Mouse (Mus musculus): ENCODE results near the gene Cmip. TPM values are rescaled to one million over a fixed set of nuclear protein-coding genes. Genes with fewer than 3 reads are reported as not detected.
A peak's percentile ranks its signal among the peaks of the same experiment; 100 is the strongest.

Gene Cmip
- polyA plus RNA-seq, 1 experiment from 2014 or later, result 10.5 TPM

DNA sequence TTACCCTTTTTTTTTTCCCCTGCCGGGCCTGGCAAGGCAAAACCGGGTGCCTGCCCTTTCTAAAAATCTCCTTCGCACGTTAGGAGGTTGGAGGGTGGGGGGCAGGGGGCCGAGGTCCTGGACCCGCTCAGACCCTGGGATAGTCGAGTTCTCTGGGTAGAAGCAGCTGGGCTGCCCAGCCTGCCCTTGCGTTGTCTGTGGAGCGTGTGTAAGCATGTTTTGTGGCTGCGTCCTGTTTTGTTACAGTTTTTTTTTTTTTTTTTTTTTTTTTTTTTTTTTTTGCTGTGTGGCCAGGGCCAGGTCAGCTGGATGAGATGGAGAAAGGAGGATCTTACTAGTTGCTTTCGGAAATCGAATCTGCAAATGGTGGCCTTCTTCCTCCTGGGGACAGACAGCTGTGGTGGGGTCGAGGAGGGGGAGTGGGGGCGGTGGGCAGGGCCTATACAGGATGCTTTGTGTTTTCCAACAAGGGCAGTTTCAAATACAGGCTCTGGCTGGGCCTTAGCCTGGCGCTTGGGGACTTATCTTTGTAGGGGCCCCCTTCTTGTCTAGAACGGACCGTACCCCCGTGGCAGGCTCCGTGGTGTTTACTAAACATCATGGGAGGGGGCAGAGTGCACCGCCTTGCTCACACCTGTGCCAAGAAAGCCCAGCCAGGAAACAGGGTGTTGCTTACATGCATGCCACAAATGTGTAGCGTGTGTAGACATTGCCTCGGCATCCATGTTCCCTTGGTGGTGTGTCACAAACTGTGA, 1.1 kb downstream of the Cmip start:
- H3K4me1 ChIP-seq (replicated peaks), result peaks cover 53% of the 10 kb centered on the region
- WGBS, result 7% methylated on average over 22 of the region's 22 CpGs
- no peak for ATAC-seq (ENCODE audit: insufficient number of reproducible peaks, low FRiP score)
- peak overlapping the region; percentile 94 for H3K4me3 ChIP-seq
- peak overlapping the region; percentile 91 for H3K4me2 ChIP-seq
- peak overlapping the region; percentile 95 for H3K9ac ChIP-seq
- no peaks in the 10 kb centered on the region for H3K27me3 ChIP-seq (replicated peaks)
- no peaks in the 10 kb centered on the region for H3K36me3 ChIP-seq
- peak overlapping the region; percentile 70 for H3K27ac ChIP-seq (ENCODE audit: poor library complexity, severe bottlenecking)
- H3K9me3 ChIP-seq (replicated peaks), result no peaks in the 10 kb centered on the region

DNA sequence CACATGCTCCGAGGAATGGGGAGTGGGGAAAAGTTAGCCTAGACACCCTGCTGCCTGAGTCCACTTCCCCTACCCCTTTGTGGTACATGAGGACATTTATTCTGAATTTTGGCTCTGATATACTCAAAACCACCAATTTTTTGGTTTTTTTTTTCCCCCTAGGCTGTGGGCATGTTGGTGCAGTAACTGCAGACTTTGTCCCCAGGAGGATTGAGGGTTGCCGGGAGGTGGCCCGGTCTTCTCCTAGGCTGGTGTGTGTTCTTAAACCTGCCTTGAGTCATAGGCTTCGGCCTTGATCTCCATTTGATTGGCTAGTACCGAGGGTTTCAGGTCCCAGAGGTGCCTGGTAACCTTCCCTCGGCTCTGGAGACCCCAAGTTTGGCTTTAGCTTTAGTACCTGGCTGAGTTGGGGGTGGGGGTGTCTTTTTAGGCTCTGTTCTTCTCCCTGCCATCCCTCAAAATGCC, 1.7 kb downstream of the Cmip start:
- Histone ChIP-seq H3K9me3 (replicated peaks) (no peaks in the 10 kb centered on the region), H3K4me2 (peak overlapping the region; percentile 91), H3K36me3 (no peaks in the 10 kb centered on the region), H3K27ac (ENCODE audit: poor library complexity, severe bottlenecking) (peak overlapping the region; percentile 53), H3K4me3 (peak overlapping the region; percentile 94), H3K27me3 (replicated peaks) (no peaks in the 10 kb centered on the region), H3K9ac (peak overlapping the region; percentile 95), H3K4me1 (replicated peaks) (peaks cover 59% of the 10 kb centered on the region)
- WGBS, result 53% methylated on average over 6 of the region's 6 CpGs
- ATAC-seq (ENCODE audit: insufficient number of reproducible peaks, low FRiP score), result no peak

DNA sequence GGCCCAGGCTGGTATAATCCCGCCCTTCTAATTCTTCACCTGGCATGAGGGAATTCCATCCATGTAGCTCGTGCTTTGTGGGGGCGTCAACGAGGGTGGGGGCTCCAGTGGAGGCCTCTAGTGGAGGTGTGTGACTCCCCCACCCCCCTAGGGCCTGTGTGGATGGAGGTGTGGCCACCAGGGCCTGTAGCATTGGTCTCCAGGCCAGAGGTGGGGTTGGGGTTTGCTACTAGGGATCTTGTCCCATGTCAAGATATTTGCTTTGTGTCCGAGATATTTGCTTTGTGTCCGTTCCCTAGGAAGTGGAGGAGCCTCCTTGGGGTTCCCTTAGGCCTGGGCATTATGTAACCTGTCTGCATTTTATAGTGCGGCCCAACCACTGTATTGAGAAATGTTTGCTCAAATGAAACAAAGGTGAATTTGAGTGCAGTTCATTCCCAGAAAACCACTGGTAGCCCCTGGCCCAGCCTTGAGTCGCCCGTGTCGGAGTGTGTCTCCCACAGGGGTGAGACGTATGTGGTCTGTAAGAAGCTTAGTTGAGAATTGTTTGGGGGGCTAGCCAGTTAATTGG, 2.7 kb downstream of the Cmip start:
- peaks cover 57% of the 10 kb centered on the region for H3K4me1 ChIP-seq (replicated peaks)
- 0 out of 2 replicates have a peak overlapping the region, but pooled peaks have one; percentile 95 for H3K9ac ChIP-seq
- no peaks in the 10 kb centered on the region for H3K9me3 ChIP-seq (replicated peaks)
- no peak for ATAC-seq (ENCODE audit: insufficient number of reproducible peaks, low FRiP score)
- no peak overlapping the region for H3K27ac ChIP-seq (ENCODE audit: poor library complexity, severe bottlenecking)
- 76% methylated on average over 11 of the region's 11 CpGs for WGBS
- H3K27me3 ChIP-seq (replicated peaks), result no peaks in the 10 kb centered on the region
- H3K4me2 ChIP-seq, result peak overlapping the region; percentile 91
- H3K4me3 ChIP-seq, result peak overlapping the region; percentile 94; the same call in 1 of the 2 replicates
- H3K36me3 ChIP-seq, result no peaks in the 10 kb centered on the region

DNA sequence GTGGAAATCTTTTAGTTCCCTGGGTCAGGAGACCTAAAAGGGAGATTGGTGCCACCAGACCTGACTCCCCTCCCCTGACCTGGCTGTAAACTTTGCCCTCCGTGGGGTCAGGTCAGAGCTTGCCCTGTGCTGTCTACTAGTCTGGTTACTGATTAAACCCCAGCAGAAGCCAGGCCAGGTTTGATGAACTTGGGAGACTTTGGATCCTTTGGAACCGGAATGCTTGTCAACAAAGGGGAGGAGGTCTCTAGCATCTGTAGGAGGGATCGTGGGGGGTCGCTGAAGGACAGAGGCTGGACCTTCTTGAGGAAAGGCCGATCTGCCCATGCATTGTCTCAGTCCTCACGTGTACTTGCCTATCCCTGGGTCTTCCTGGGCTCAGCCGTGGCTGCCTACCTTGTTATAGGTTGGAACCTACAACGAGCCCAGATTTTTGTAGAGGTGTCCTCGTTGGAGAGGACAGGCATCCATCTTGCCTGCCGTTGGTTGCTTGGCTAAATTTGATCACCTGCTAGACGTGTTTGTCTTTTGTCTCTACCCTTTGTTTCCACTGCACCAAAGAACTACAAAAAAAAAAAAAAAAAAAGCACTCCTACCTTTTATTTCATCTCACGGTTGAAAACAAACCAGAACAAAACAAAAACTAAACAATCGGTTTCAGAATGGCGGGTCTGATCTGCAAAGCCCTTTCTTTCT, 3.5 kb downstream of the Cmip start:
- H3K9ac ChIP-seq, result 0 out of 2 replicates have a peak overlapping the region, but pooled peaks have one; percentile 44
- 57% methylated on average over 14 of the region's 14 CpGs for WGBS
- no peaks in the 10 kb centered on the region for H3K36me3 ChIP-seq
- H3K9me3 ChIP-seq (replicated peaks), result no peaks in the 10 kb centered on the region
- no peak overlapping the region for H3K27ac ChIP-seq (ENCODE audit: poor library complexity, severe bottlenecking)
- H3K27me3 ChIP-seq (replicated peaks), result no peaks in the 10 kb centered on the region
- H3K4me2 ChIP-seq, result peak overlapping the region; percentile 91
- no peak overlapping the region for H3K4me3 ChIP-seq
- no peak for ATAC-seq (ENCODE audit: insufficient number of reproducible peaks, low FRiP score)
- peaks cover 62% of the 10 kb centered on the region for H3K4me1 ChIP-seq (replicated peaks)

DNA sequence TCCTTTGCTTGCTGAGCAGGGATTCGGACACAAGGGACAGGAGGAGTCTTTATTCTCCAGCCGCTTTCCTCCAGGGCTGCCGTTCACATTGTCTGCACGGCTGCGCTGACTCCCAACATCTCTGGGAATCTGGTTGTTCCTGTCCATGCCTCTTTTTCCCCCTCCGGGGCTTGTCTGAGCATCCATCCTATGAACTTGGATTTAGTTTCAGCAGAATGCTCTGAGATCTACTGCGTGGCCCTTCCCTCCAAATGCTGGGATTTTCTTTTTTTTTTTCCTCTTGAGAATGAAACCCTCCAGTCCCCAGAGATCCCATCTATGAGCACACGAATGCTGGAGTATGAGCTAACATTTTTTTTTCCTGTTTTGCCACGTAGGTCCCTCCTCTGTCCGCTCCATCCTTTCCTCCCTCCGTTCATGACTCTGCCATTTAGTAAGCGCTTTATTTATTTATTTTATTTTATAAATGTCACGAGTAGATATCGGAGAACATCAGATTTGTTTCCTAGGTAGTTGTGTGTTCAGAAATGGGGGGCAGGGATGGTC, 4.1 kb downstream of the Cmip start:
- peak overlapping the region; percentile 36; the same call in 1 of the 2 replicates for H3K4me2 ChIP-seq
- H3K4me3 ChIP-seq, result no peak overlapping the region
- H3K9ac ChIP-seq, result no peak overlapping the region
- ATAC-seq (ENCODE audit: insufficient number of reproducible peaks, low FRiP score), result no peak
- H3K9me3 ChIP-seq (replicated peaks), result no peaks in the 10 kb centered on the region
- 59% methylated on average over 14 of the region's 14 CpGs for WGBS
- peaks cover 61% of the 10 kb centered on the region for H3K4me1 ChIP-seq (replicated peaks)
- no peak overlapping the region for H3K27ac ChIP-seq (ENCODE audit: poor library complexity, severe bottlenecking)
- no peaks in the 10 kb centered on the region for H3K36me3 ChIP-seq
- no peaks in the 10 kb centered on the region for H3K27me3 ChIP-seq (replicated peaks)

DNA sequence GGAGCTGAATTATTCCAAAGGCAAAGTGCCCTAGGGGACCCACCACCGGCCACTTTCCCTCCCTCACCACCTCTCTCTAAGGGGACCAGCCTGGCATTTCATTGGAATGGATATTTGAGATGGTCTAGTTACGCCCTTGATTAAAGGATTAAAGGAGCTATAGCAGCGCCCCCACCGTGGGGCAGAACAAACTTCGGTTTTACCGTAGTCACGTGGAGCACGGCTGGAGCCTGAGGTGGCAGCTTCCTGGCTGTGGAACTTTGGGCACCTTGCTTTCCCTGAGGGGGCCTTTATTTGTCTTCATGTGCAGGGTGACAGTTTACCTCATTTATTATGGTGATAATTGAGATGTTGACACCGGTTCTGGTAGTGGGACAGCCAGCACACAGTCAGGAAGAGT, 4.8 kb downstream of the Cmip start:
- Histone ChIP-seq H3K27me3 (replicated peaks) (no peaks in the 10 kb centered on the region), H3K36me3 (no peaks in the 10 kb centered on the region), H3K4me1 (replicated peaks) (peaks cover 60% of the 10 kb centered on the region), H3K4me2 (no peak overlapping the region), H3K4me3 (no peak overlapping the region), H3K27ac (ENCODE audit: poor library complexity, severe bottlenecking) (no peak overlapping the region), H3K9me3 (replicated peaks) (no peaks in the 10 kb centered on the region), H3K9ac (no peak overlapping the region)
- ATAC-seq (ENCODE audit: insufficient number of reproducible peaks, low FRiP score), result no peak
- WGBS, result 46% methylated on average over 9 of the region's 9 CpGs

DNA sequence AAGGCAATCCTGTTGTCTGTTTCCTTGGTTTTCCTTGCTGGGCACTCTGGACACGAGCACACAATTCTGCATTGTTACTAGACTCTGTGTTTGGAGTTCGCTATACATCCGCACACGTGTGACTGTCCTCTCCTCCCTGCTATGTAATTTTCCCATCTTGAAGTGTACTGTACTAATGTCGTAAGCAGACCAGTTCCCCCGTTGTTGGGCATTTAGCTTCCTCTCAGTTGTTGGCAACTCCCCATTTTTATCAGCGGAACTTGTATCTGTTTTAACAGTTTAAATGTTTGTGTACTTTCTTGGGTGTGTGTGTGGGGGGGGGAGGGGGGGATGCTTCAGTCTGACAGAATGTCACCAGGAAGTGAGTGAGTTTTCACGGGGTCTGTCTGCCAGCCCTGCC, 5.8 kb downstream of the Cmip start:
- Histone ChIP-seq H3K27me3 (replicated peaks) (no peaks in the 10 kb centered on the region), H3K4me1 (replicated peaks) (peaks cover 67% of the 10 kb centered on the region), H3K9ac (peak overlapping the region; percentile 34; the same call in 1 of the 2 replicates), H3K27ac (ENCODE audit: poor library complexity, severe bottlenecking) (no peak overlapping the region), H3K4me3 (no peak overlapping the region), H3K36me3 (no peaks in the 10 kb centered on the region), H3K4me2 (peak overlapping the region; percentile 7; the same call in 1 of the 2 replicates), H3K9me3 (replicated peaks) (no peaks in the 10 kb centered on the region)
- ATAC-seq (ENCODE audit: insufficient number of reproducible peaks, low FRiP score), result no peak
- WGBS, result 41% methylated on average over 8 of the region's 8 CpGs

DNA sequence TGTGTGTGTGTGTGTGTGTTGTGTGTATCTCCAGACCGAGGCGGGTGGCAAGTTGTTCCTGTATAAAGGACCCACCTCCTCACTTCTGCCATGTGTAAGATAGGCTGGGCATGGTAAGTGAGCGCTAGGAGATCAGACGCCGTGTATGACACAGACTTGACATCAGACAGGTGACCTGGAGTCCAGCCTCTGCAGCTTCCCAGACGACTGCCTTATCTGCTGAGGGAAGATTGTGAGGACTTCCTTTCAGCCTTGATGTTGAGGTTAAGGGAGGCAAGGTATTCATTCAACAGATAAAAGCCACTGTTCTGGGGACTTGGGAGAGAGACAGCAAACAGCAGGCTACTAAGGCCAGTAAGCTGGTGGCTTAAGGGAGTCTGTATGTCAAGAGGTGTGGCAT, 6.6 kb downstream of the Cmip start:
- peak overlapping the region; percentile 34; the same call in 1 of the 2 replicates for H3K9ac ChIP-seq
- 0 out of 2 replicates have a peak overlapping the region, but pooled peaks have one; percentile 7 for H3K4me2 ChIP-seq
- H3K36me3 ChIP-seq, result no peaks in the 10 kb centered on the region
- 16% methylated on average over 6 of the region's 6 CpGs for WGBS
- ATAC-seq (ENCODE audit: insufficient number of reproducible peaks, low FRiP score), result no peak
- no peaks in the 10 kb centered on the region for H3K9me3 ChIP-seq (replicated peaks)
- H3K4me3 ChIP-seq, result no peak overlapping the region
- H3K4me1 ChIP-seq (replicated peaks), result peaks cover 67% of the 10 kb centered on the region
- H3K27ac ChIP-seq (ENCODE audit: poor library complexity, severe bottlenecking), result no peak overlapping the region
- H3K27me3 ChIP-seq (replicated peaks), result no peaks in the 10 kb centered on the region

DNA sequence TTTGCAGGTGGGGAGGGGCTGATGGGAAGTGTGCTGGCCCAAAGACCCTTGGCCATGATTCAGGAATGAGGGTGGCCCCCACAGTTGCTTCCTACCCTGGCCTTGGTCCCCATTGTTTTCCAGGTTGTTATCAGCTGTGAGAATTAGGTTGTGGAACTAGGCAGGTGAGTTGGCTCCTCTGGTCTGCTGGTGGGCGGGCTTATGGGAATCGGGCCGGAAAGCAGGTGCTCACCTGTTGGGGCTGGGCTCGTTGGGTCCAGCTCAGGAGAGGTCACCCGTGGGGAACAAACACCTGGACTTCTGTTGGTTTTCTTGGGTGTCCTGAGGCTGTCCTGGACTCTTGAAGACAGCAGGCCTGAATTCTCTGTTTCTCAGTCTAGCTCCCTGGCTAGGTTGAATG, 8.2 kb downstream of the Cmip start:
- no peak for ATAC-seq (ENCODE audit: insufficient number of reproducible peaks, low FRiP score)
- H3K4me1 ChIP-seq (replicated peaks), result peaks cover 51% of the 10 kb centered on the region

DNA sequence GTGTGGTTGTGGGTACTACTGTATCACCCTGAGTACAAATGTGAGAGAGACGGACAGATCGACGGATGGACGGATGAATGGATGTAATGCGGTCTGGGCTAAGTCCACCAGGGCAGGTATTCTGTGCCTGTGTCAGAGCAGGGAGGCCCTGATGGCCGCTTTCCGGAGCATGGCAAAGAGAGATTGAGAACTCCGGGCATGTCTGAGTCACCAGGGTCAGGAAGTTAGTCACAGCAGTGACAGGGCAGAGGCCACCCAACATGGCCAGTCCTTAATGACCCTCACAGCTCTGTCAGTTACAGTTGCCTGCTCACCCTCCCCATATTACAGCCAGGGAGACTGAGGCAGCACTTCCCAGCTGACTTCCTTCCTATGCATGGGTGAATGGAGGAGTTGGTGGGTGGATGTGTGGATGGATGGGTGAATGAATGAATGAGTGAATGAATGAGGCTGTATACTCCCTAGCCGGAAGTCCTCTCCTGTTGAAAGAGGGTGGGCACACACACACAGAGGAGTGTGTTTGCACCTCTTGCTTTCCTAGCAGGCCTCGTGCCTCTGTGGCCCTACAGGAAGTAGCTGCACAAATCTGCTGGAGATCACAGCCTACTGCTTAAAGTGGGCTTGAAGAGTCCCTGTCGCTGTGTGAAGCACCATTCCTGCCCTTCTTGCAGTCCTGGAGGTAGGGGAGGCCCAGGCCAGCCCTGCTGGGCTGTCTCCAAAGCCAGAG, 10.7 kb downstream of the Cmip start:
- Histone ChIP-seq H3K9me3 (replicated peaks) (no peaks in the 10 kb centered on the region), H3K9ac (no peak overlapping the region), H3K36me3 (no peaks in the 10 kb centered on the region), H3K27me3 (replicated peaks) (no peaks in the 10 kb centered on the region), H3K4me2 (no peak overlapping the region), H3K4me1 (replicated peaks) (peaks cover 36% of the 10 kb centered on the region), H3K4me3 (no peak overlapping the region), H3K27ac (ENCODE audit: poor library complexity, severe bottlenecking) (no peak overlapping the region)
- 69% methylated on average over 11 of the region's 11 CpGs for WGBS
- no peak for ATAC-seq (ENCODE audit: insufficient number of reproducible peaks, low FRiP score)

More for the DNA sequence above, 8.2 kb downstream of the Cmip start:
- no peaks in the 10 kb centered on the region for H3K36me3 ChIP-seq
- 89% methylated on average over 5 of the region's 5 CpGs for WGBS
- H3K27me3 ChIP-seq (replicated peaks), result no peaks in the 10 kb centered on the region
- no peak overlapping the region for H3K9ac ChIP-seq
- H3K9me3 ChIP-seq (replicated peaks), result no peaks in the 10 kb centered on the region
- H3K27ac ChIP-seq (ENCODE audit: poor library complexity, severe bottlenecking), result no peak overlapping the region
- no peak overlapping the region for H3K4me2 ChIP-seq
- no peak overlapping the region for H3K4me3 ChIP-seq

All from heart, embryonic 12.5 days (tissue).